21 mouse cellular contexts compared by ENCODE assay signal in genomic region chr19:30091644-30092295, GRCm38 (mm10).
DNase-seq lines count a peak whose midpoint lies in the region; ATAC-seq and TF ChIP-seq lines count a peak whose summit lies in the region.
"Had no signal": no experiment of that assay in that cellular context is flagged by ENCODE, and none has a peak within 500 bp of the region (broad histone marks: within the 10 kb centered on the region; RNA-seq: fewer than 3 reads in every experiment).

No protein-coding gene starts in this region.

- H3K79me2 ChIP-seq in liver, adult 2 months (ENCODE audit: control insufficient read depth, insufficient read depth, low read length): no peaks in the 10 kb centered on the region

- peak; percentile 27; the same call in 1 of the 2 replicates for ATAC-seq in forebrain, embryonic 14.5 days
- no peak for ATAC-seq in forebrain, embryonic 11.5 days (replicated peaks; ENCODE audit: low FRiP score)
- ATAC-seq: activated CD4-positive, CD25-positive, alpha-beta regulatory T cell, adult 4 months; intestine, embryonic 15.5 days; Patski had no signal

- no peak for TF ChIP-seq POLR2A in liver, adult 2 months (IDR thresholded peaks at IDR 0.05; ENCODE audit: extremely low read depth, insufficient read depth, low read length)

- no peak overlapping the region for H3K4me2 ChIP-seq in forebrain, embryonic 14.5 days (ENCODE audit: low read length)
- H3K4me2 ChIP-seq in forebrain, embryonic 11.5 days (ENCODE audit: low read depth, low read length, severe bottlenecking): no peak overlapping the region
- H3K4me2 ChIP-seq: embryonic facial prominence, embryonic 12.5 days; heart, embryonic 11.5 days; heart, embryonic 15.5 days; hindbrain, embryonic 13.5 days; intestine, embryonic 15.5 days had no signal

- H3K27me3 ChIP-seq in forebrain, embryonic 14.5 days (replicated peaks; ENCODE audit: control insufficient read depth, insufficient read depth, low read length): no peaks in the 10 kb centered on the region
- no peaks in the 10 kb centered on the region for H3K27me3 ChIP-seq in forebrain, embryonic 11.5 days (ENCODE audit: control insufficient read depth, insufficient read depth, low read length)
- no peaks in the 10 kb centered on the region for H3K27me3 ChIP-seq in liver, adult 2 months (ENCODE audit: control insufficient read depth, insufficient read depth, low read length)
- H3K27me3 ChIP-seq: embryonic facial prominence, embryonic 12.5 days; heart, embryonic 15.5 days; hindbrain, embryonic 13.5 days; intestine, embryonic 15.5 days; Patski had no signal

- H3K4me1 ChIP-seq in forebrain, embryonic 14.5 days (ENCODE audit: control insufficient read depth, insufficient read depth, low read length): no peaks in the 10 kb centered on the region
- peaks cover 3% of the 10 kb centered on the region; the same call in 1 of the 2 replicates for H3K4me1 ChIP-seq in forebrain, embryonic 11.5 days (replicated peaks; ENCODE audit: control insufficient read depth, insufficient read depth, low read length)
- H3K4me1 ChIP-seq in liver, adult 2 months (ENCODE audit: control insufficient read depth, insufficient read depth, low read length): no peaks in the 10 kb centered on the region
- H3K4me1 ChIP-seq: heart, embryonic 15.5 days; intestine, embryonic 15.5 days had no signal

- peak; percentile 47 for DNase-seq in forebrain, embryonic 14.5 days (ENCODE audit: low spot score)
- DNase-seq in forebrain, embryonic 11.5 days (ENCODE audit: low spot score): no peak
- DNase-seq in liver, adult 2 months (ENCODE audit: extremely low read depth, low read depth, low spot score): peak; percentile 44
- no peak for DNase-seq in liver
- DNase-seq in brain, adult 2 months (ENCODE audit: low read depth, low spot score): peak; percentile 46
- DNase-seq in adrenal gland, adult 8-10 months: no peak
- no peak for DNase-seq in right cerebral cortex, postnatal 10 days (ENCODE audit: low spot score in 2 of 2)
- DNase-seq: adrenal gland, postnatal 25 days; cerebellum, adult 11 months; cerebellum, adult 9-10 months; cerebellum, postnatal 25 days; gastrocnemius, postnatal 14 days; heart, adult 2 months; heart, postnatal 14 days had no signal

- no peak overlapping the region for H3K9ac ChIP-seq in forebrain, embryonic 14.5 days (ENCODE audit: low read length)
- no peak overlapping the region for H3K9ac ChIP-seq in forebrain, embryonic 11.5 days (ENCODE audit: low read length)
- no peak overlapping the region for H3K9ac ChIP-seq in liver, adult 2 months (ENCODE audit: low read depth, low read length)
- H3K9ac ChIP-seq: embryonic facial prominence, embryonic 12.5 days; heart, embryonic 15.5 days; hindbrain, embryonic 13.5 days; intestine, embryonic 15.5 days had no signal

- 65% methylated on average over 12 of the region's 12 CpGs for WGBS in forebrain, embryonic 14.5 days
- 92% methylated on average over 12 of the region's 12 CpGs for WGBS in forebrain, embryonic 11.5 days
- 81% methylated on average over 12 of the region's 12 CpGs for WGBS in liver, adult 2 months

- H3K36me3 ChIP-seq in forebrain, embryonic 14.5 days (ENCODE audit: control insufficient read depth, insufficient read depth, low read length): peaks cover 83% of the 10 kb centered on the region
- H3K36me3 ChIP-seq in forebrain, embryonic 11.5 days (ENCODE audit: control insufficient read depth, insufficient read depth, low read length): peaks cover 19% of the 10 kb centered on the region
- H3K36me3 ChIP-seq in liver, adult 2 months (ENCODE audit: control insufficient read depth, insufficient read depth, low read length): peaks cover 49% of the 10 kb centered on the region

- TF ChIP-seq CTCF in liver, adult 2 months (IDR thresholded peaks at IDR 0.05; ENCODE audit: low read depth, low read length): no peak

- H3K9me3 ChIP-seq in forebrain, embryonic 14.5 days (replicated peaks; ENCODE audit: control insufficient read depth, low read length): no peaks in the 10 kb centered on the region
- H3K9me3 ChIP-seq in forebrain, embryonic 11.5 days (ENCODE audit: control insufficient read depth, low read length): no peaks in the 10 kb centered on the region
- H3K9me3 ChIP-seq: embryonic facial prominence, embryonic 12.5 days; heart, embryonic 15.5 days; hindbrain, embryonic 13.5 days; intestine, embryonic 15.5 days had no signal

- H3K27ac ChIP-seq in forebrain, embryonic 14.5 days (ENCODE audit: low read depth, low read length): peak overlapping the region; percentile 48
- no peak overlapping the region for H3K27ac ChIP-seq in forebrain, embryonic 11.5 days (ENCODE audit: low read depth, low read length)
- H3K27ac ChIP-seq in liver, adult 2 months (replicated peaks; ENCODE audit: insufficient read depth, low read depth, low read length): no peak overlapping the region
- H3K27ac ChIP-seq: embryonic facial prominence, embryonic 12.5 days; heart, adult 2 months; heart, embryonic 15.5 days; hindbrain, embryonic 13.5 days; intestine, embryonic 15.5 days had no signal

- H3K4me3 ChIP-seq in forebrain, embryonic 14.5 days (ENCODE audit: low read depth, low read length): no peak overlapping the region
- no peak overlapping the region for H3K4me3 ChIP-seq in forebrain, embryonic 11.5 days (ENCODE audit: low read depth, low read length)
- H3K4me3 ChIP-seq in liver, adult 2 months (ENCODE audit: insufficient read depth, low read depth, low read length): no peak overlapping the region
- H3K4me3 ChIP-seq: embryonic facial prominence, embryonic 12.5 days; heart, adult 2 months; heart, embryonic 15.5 days; hindbrain, embryonic 13.5 days; intestine, embryonic 15.5 days had no signal

Comparison
In these comparisons a context has a peak if more than half of its experiments do, and no peak if none do; other contexts are left out.
1. DNase-seq: peak in forebrain, embryonic 14.5 days (single experiment), liver, adult 2 months (single experiment) and brain, adult 2 months (single experiment); none in forebrain, embryonic 11.5 days (single experiment), liver (single experiment), adrenal gland, adult 8-10 months (single experiment) and right cerebral cortex, postnatal 10 days (0 of 2).